Mouse (Mus musculus) adrenal gland, adult 18-20 months (tissue): ENCODE results near the gene Cep131. TPM values are rescaled to one million over a fixed set of nuclear protein-coding genes. Genes with fewer than 3 reads are reported as not detected.

Experiments used
- DNase-seq, 2 experiments: peaks; one replicate each; pipeline ENCODE4 v3.0.0; 2021 to 2022; ENCODE audit warnings: low spot score in 2 of 2
- total RNA-seq, 2 experiments: library from RNA; stranded (reverse); gene quantifications; 1 replicate in 1 of 2; 2 replicates in 1 of 2; pipeline ENCODE4 v1.2.3; 2021

Cep131 gene
- total RNA-seq, 2 experiments from 2014 or later = 11.7 to 90.0 TPM

- peak; percentile 98 to 99 for DNase-seq
Observed at GRCm38 (mm10) chr11:120098588-120099511, 12.2 kb upstream of the Cep131 start, which contains the start of the genes Tepsin and Ndufaf8. TSS of gene Tepsin (minus strand) at chr11:120098731. TSS of gene Ndufaf8 (plus strand) at chr11:120098928.

- DNase-seq = peak in 1 of 2 experiments; percentile 59
Observed at GRCm38 (mm10) chr11:120092817-120093591, 6.4 kb upstream of the Cep131 start.

- no peak for DNase-seq
Observed at GRCm38 (mm10) chr11:120090661-120091060, 4.0 kb upstream of the Cep131 start.

- DNase-seq = peak; percentile 40 to 45
Observed at GRCm38 (mm10) chr11:120085891-120086627, 568 bp downstream of the Cep131 start.

GRCm38 (mm10) chr11:120080282-120080681, 6.3 kb downstream of the Cep131 start:
- no peak for DNase-seq

- peak; percentile 41 to 71 for DNase-seq
Observed at GRCm38 (mm10) chr11:120076191-120076590, 10.4 kb downstream of the Cep131 start.

GRCm38 (mm10) chr11:120072986-120073647, 13.5 kb downstream of the Cep131 start:
- no peak for DNase-seq

- DNase-seq = peak in 1 of 2 experiments; percentile 57
Observed at GRCm38 (mm10) chr11:120071731-120072320, 14.8 kb downstream of the Cep131 start.

GRCm38 (mm10) chr11:120071065-120071464, 15.6 kb downstream of the Cep131 start:
- DNase-seq = no peak

GRCm38 (mm10) chr11:120070286-120070930, 16.2 kb downstream of the Cep131 start:
- DNase-seq = peak in 1 of 2 experiments; percentile 60

GRCm38 (mm10) chr11:120069261-120069660, 17.4 kb downstream of the Cep131 start:
- DNase-seq = no peak

- DNase-seq = no peak
Observed at GRCm38 (mm10) chr11:120067834-120068233, 18.8 kb downstream of the Cep131 start.

- peak; percentile 62 to 68 for DNase-seq
Observed at GRCm38 (mm10) chr11:120065291-120065690, 21.3 kb downstream of the Cep131 start.

GRCm38 (mm10) chr11:120064668-120065040, 22.0 kb downstream of the Cep131 start:
- no peak for DNase-seq

- DNase-seq = no peak
Observed at GRCm38 (mm10) chr11:120064006-120064667, 22.5 kb downstream of the Cep131 start.

- DNase-seq = no peak
Observed at GRCm38 (mm10) chr11:120063326-120063725, 23.3 kb downstream of the Cep131 start.

GRCm38 (mm10) chr11:120060634-120061033, 26.0 kb downstream of the Cep131 start:
- DNase-seq = no peak

- no peak for DNase-seq
Observed at GRCm38 (mm10) chr11:120055953-120056732, 30.5 kb downstream of the Cep131 start.
